Mouse (Mus musculus) embryo, embryonic 9.5 days (tissue): Measurements from ENCODE around the gene Tmem120a.

Source experiments
- DNase-seq: peaks from one replicate; pipeline ENCODE4 v3.0.0-alpha.2; 2017; ENCODE audit errors: extremely low spot score

Tmem120a gene

GRCm38 (mm10) chr5:135710599-135711214 is 33.5 kb downstream of the Tmem120a start:
- DNase-seq, result no peak

GRCm38 (mm10) chr5:135709716-135710115 is 34.5 kb downstream of the Tmem120a start:
- no peak for DNase-seq

- DNase-seq, result no peak
These were observed 36.4 kb downstream of the Tmem120a start for GRCm38 (mm10) chr5:135707855-135708254.

GRCm38 (mm10) chr5:135707039-135707438 is 37.2 kb downstream of the Tmem120a start:
- no peak for DNase-seq

- DNase-seq, result no peak
These were observed 38.9 kb downstream of the Tmem120a start for GRCm38 (mm10) chr5:135705383-135705782.

- DNase-seq, result no peak
These were observed 40.8 kb downstream of the Tmem120a start for GRCm38 (mm10) chr5:135703431-135703830.

- DNase-seq, result no peak
These were observed 41.5 kb downstream of the Tmem120a start for GRCm38 (mm10) chr5:135702682-135703192.

GRCm38 (mm10) chr5:135702190-135702589 is 42.1 kb downstream of the Tmem120a start:
- no peak for DNase-seq

- DNase-seq, result no peak
These were observed 42.6 kb downstream of the Tmem120a start for GRCm38 (mm10) chr5:135701601-135702000.

- no peak for DNase-seq
These were observed 46.5 kb downstream of the Tmem120a start for GRCm38 (mm10) chr5:135697711-135698111.

- DNase-seq, result no peak
These were observed 48.9 kb downstream of the Tmem120a start for GRCm38 (mm10) chr5:135695277-135695721.

GRCm38 (mm10) chr5:135693281-135693853 is 50.9 kb downstream of the Tmem120a start:
- no peak for DNase-seq

- DNase-seq, result no peak
These were observed 53.0 kb downstream of the Tmem120a start for GRCm38 (mm10) chr5:135691266-135691665.

- DNase-seq, result no peak
These were observed 53.8 kb downstream of the Tmem120a start for GRCm38 (mm10) chr5:135690401-135690800.
